Mouse (Mus musculus): Measurements from ENCODE around the gene Cd99l2. TPM values are rescaled to one million over a fixed set of nuclear protein-coding genes. Genes with fewer than 3 reads are reported as not detected.

Gene Cd99l2
- 25.6 TPM for polyA plus RNA-seq (2014; fragmentation: Illumina TruSeq; extraction: RNeasy Lipid Tissue Mini Kit (QIAGEN cat#74804); ENCODE audit: low read depth, low replicate concordance)

GRCm38 (mm10) chrX:71492634-71493278, at the start of gene Cd99l2:
Cd99l2 (minus strand) TSS chrX:71492849.

Other genes with a start within 250 kb of the Cd99l2 start
- gene Mtmr1, start 128.1 kb downstream of the Cd99l2 start, polyA plus RNA-seq (2014; fragmentation: Illumina TruSeq; extraction: RNeasy Lipid Tissue Mini Kit (QIAGEN cat#74804); ENCODE audit: low read depth, low replicate concordance), result 47.3 TPM
- gene Hmgb3, start 63.1 kb upstream of the Cd99l2 start, polyA plus RNA-seq (2014; fragmentation: Illumina TruSeq; extraction: RNeasy Lipid Tissue Mini Kit (QIAGEN cat#74804); ENCODE audit: low read depth, low replicate concordance), result 176 TPM
- gene Gpr50, start 170.8 kb upstream of the Cd99l2 start, polyA plus RNA-seq (2014; fragmentation: Illumina TruSeq; extraction: RNeasy Lipid Tissue Mini Kit (QIAGEN cat#74804); ENCODE audit: low read depth, low replicate concordance), result not detected